Comparison of ENCODE assay signal across 19 mouse cellular contexts in genomic region chr10:56739621-56740020, GRCm38 (mm10).
"Had no signal": no experiment of that assay in that cellular context is flagged by ENCODE, and none has a peak within 500 bp of the region (broad histone marks: within the 10 kb centered on the region; RNA-seq: fewer than 3 reads in every experiment).

No protein-coding gene starts in this region.

- H3K36me3 ChIP-seq: limb, embryonic 10.5 days; limb, embryonic 13.5 days; liver, embryonic 12.5 days; liver, embryonic 15.5 days; midbrain, embryonic 10.5 days; midbrain, embryonic 13.5 days; neural tube, embryonic 13.5 days had no signal

- H3K9ac ChIP-seq: limb, embryonic 13.5 days; liver, embryonic 12.5 days; liver, embryonic 15.5 days; midbrain, embryonic 13.5 days; neural tube, embryonic 13.5 days had no signal

- H3K27me3 ChIP-seq: limb, embryonic 13.5 days; liver, embryonic 12.5 days; liver, embryonic 15.5 days; megakaryocyte, embryonic 14.5 days; midbrain, embryonic 13.5 days; neural tube, embryonic 13.5 days had no signal

- H3K4me3 ChIP-seq: layer of hippocampus, adult 2 months; limb, embryonic 10.5 days; limb, embryonic 13.5 days; liver, embryonic 12.5 days; liver, embryonic 15.5 days; megakaryocyte, embryonic 14.5 days; midbrain, embryonic 10.5 days; midbrain, embryonic 13.5 days; myocyte; neural tube, embryonic 13.5 days had no signal

- ATAC-seq: intestine, postnatal 0 days; liver, embryonic 12.5 days; midbrain, embryonic 13.5 days; midbrain, embryonic 16.5 days had no signal

- H3K4me2 ChIP-seq: limb, embryonic 13.5 days; liver, embryonic 12.5 days; liver, embryonic 15.5 days; midbrain, embryonic 13.5 days; neural tube, embryonic 13.5 days had no signal

- DNase-seq: kidney, adult 2 months; kidney, postnatal 25 days; liver; retina, postnatal 1 day; thymus, adult 18-20 months; thymus, postnatal 36 days had no signal

- H3K27ac ChIP-seq: kidney, postnatal 0 days; layer of hippocampus, adult 2 months; limb, embryonic 10.5 days; limb, embryonic 13.5 days; liver, embryonic 12.5 days; liver, embryonic 15.5 days; midbrain, embryonic 10.5 days; midbrain, embryonic 13.5 days; neural tube, embryonic 13.5 days had no signal

- H3K9me3 ChIP-seq: limb, embryonic 10.5 days; liver, embryonic 12.5 days; liver, embryonic 15.5 days; midbrain, embryonic 10.5 days; midbrain, embryonic 13.5 days; neural tube, embryonic 13.5 days had no signal

- H3K4me1 ChIP-seq: limb, embryonic 10.5 days; limb, embryonic 13.5 days; liver, embryonic 12.5 days; liver, embryonic 15.5 days; megakaryocyte, embryonic 14.5 days; midbrain, embryonic 10.5 days; midbrain, embryonic 13.5 days; neural tube, embryonic 13.5 days had no signal
